Mouse (Mus musculus) cerebellum, postnatal 36 days (tissue): ENCODE measurements around the gene Spink8.
"Not testable (repeated sequence)": the region's sequence is repeated elsewhere in the genome, so short reads cannot be mapped to it uniquely, and the experiment has no call there.

Experiments
- DNase-seq, 2 experiments: peaks; one replicate each; pipeline ENCODE4 v3.0.0; 2021 to 2022; ENCODE audit warnings: mixed read lengths in 2 of 2

The Spink8 gene

DNA sequence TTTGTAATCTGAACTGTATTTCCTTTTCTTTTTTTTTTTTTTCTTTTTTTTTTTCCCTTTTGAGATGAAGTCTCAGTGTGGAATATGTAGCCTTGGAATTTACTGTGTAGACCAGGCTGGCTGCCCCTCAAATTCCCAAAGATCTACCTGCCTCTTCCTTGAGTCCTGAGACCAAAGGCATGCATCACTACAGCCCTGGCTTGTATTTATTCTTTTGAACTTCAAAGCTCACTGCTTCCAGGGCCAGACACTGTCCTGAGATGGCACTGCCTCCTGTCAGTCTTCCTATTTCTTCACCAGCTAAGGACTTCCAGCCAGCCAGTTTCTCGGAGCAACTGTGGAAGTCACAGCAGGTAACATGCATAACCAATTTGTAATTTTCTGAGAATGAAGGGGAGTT lies at the start of gene Spink8:
Gene Spink8 (plus strand): TSS at position 301 of the 400 bp plus-strand sequence.
- DNase-seq, result no peak

DNA sequence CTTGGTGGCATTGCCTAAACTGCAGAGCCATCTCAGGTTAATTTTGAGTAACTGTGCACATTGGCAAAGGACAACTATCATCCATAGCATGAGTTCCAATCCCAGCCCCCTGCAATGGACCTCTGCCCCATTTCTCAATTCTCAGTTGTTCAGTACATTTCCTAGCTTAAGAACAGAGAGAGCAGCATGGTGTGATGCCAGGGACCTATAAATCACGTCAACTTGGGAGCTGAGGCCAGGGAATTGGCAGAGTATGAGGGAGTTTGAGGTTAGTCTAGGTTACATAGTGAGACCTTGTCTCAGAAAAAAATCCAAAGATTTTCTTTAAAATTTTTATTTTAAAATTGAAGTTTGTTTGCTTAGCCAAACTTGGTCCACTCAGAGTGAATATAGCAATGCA lies 45.2 kb upstream of the Spink8 start:
- DNase-seq, result not testable (repeated sequence)

DNA sequence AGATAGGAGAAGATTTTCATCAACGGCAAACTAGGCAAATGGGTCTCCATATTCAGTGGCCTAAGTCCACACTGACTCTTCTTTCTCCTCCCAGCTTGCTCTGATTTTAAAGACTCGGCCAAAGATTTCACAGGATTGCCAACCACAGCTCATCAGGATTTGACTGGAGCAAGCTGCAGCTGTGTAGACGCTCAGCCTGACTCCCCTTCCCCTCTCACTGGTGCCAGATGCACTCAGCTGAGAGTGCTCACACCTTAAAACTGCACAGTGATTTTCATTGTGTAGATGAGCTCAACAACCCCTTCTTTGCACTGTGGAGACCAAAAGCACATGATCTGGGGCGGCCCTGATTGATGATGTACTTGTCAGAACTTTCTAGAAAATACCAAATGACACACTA lies 21.5 kb upstream of the Spink8 start, which contains the start of gene Fbxw27:
Gene Fbxw27 (minus strand): TSS at position 101 of the 400 bp plus-strand sequence.
- DNase-seq, result not testable (repeated sequence)

DNA sequence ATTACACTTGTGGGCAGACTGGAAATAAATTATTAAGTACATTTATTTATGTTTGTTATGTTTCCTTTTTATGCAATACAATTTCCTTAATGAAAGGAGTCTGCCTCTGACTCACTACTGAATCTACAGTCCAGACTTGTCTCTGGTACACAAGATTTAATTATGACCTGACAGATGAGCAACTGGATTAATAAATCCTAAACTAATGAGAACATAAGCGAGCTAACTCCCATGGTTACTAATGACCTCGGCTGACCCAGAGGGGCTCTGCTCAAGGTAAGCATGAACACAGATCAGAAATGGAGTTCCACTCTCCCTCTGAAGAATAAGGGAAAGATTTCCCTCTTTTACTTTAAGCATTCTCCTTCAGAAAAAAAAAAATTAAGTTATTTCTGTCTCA lies 16.9 kb upstream of the Spink8 start:
- DNase-seq, result no peak

DNA sequence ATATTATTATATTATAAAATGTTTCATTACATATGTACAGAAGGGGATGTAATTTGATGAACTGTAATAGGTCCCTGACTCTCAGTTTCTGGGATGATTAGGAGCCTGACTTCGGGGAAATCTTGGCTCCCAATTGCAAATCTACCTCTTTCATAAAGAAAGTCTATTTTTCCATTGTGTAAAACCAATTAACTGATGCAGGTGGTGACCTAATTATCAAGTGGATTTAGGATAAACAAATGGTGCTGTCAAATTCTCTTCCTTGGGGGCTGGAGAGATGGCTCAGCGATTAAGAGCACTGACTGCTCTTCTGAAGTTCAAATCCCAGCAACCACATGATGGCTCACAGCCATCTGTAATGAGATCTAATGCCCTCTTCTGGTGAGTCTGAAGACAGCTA lies 16.3 kb upstream of the Spink8 start:
- DNase-seq, result no peak

DNA sequence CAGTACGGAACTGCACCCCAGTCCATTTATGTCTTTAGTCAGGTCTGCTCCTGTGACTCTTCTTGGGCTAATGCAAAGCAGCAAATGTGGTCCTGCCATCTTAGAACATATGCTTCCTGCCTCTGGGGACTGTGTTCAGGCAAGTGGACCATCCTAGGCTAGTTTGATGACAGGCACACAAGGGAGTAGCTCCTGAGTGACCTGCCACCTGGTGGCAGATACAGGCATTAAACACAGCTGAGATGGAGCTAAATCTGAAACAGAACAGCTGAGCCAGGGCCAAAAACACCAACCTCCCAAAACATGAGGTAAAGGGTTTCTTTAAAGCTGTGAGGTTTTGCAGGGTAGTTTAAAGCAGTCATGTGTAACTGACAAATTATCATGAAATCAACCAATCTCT lies 14.0 kb upstream of the Spink8 start:
- no peak for DNase-seq

DNA sequence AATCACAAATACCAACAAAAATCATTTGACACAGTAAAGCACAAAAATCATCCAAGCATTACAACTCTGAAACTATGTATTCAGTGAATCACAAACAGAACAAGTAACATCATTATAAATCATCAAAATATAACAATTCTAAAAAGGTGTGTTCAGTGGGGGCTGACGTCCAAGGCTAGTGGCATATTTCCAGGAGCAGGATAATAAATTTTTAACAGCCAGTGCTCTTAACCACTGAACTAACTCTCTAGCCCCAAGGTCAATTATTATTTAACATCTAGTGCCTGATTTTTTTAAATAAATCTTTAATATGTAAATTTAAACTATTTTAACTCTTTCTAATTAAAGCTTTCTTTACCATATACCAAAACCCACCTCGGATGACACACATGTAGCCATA lies 6.5 kb upstream of the Spink8 start:
- DNase-seq, result not testable (repeated sequence)

DNA sequence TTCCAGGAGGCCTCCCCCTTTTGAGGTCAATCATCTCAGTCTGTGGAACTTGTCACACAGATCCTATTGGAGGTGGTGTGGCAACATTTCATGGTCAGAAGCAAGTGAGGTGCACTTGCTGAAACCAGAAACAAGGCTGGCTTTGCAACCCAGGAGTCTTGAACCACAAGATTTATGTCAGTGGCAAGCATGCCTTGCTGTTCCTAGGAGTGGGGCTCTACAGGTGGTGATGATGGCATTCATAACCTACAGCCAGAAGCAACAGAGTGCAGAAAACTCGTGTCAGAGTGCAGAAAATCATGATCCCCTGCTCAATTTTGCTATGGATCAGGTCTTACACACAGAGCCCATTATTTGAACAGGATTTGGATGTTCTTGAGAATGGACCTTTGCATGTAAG lies 5.8 kb upstream of the Spink8 start:
- DNase-seq, result no peak

DNA sequence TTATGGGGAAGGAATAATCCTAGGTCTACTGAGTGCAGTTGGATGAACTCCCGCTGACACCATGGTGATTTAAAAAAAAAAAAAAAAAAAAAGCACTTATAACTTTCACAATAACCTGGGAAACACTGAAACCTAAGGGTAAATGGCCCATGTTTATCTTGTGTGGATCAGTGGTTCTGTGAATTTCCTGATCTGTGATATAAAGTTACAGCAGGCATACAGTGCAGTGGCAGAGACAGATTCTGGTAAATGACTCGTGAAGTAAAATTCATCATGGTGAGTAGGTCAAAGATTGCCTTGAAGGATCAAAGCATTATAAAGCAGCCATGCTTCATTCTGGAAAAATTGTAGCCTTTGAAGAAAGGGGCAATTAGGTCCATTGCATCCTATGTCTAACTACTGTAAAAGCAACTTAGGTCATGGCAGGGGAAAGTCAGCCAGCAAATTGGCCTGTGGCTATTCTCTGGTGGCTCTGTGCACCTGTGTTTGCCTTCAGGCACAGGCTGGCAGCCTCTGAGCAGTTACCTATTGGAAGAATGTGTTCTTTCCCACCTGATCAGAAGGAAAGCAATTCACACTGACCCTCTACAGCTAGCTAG lies 5.3 kb upstream of the Spink8 start:
- no peak for DNase-seq

DNA sequence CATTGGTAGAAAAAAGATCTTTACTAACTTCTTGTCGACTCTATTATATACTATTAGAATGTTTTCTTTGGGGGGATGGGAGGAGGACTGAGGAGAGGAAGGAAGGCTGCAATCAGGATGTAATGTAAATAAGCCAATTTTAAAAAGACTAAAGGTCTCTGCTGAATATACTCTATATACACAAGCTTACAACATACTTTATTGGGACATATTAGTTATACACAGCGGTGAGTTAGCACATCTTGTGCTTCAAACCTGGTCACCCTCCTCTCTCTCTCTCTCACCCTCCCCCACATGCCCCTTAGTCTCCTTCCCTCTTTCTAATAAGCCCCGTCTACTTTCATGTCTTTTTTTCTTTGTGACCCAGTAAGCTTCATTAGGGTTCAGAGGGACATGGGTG lies 4.2 kb upstream of the Spink8 start:
- no peak for DNase-seq

DNA sequence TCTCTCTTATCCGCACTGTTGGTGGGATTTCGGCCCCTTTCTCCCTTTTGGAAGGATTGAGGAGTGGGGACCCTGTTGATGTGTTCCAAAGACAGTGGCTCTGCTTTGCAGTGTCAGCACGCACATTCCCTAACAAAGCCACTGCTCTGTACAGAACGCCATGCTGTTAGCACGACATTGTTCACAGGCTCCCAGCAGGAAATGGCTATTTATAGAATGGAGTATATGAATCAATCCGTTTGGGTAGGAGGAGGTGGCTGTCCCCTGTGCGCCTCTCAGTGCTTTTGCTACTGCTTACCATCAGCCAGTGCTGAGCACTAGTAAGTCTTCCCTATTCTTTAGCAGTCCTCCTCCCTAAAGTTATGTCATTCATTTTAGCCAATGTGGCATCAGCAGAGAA lies 1.3 kb downstream of the Spink8 start:
- peak in 1 of 2 experiments; percentile 3 for DNase-seq

DNA sequence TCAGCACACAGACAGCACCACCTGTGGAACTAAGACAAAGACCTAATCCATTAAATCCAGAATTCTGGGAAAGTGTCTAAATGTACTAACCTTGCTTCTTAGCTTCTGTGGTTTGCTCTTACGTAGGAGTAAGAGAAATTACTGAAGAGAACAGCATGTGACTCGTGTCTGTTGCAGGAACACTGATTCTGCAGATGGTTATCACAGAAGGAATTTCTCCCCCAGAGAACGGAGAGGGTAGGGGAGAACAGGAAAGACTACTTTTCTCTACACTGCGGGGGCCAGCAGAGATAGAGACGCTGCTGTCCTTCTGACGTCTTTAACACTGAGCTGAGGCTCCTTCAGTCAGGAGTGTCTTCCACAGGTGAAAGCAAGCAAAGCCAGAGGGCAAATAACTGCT lies 4.3 kb downstream of the Spink8 start:
- no peak for DNase-seq

DNA sequence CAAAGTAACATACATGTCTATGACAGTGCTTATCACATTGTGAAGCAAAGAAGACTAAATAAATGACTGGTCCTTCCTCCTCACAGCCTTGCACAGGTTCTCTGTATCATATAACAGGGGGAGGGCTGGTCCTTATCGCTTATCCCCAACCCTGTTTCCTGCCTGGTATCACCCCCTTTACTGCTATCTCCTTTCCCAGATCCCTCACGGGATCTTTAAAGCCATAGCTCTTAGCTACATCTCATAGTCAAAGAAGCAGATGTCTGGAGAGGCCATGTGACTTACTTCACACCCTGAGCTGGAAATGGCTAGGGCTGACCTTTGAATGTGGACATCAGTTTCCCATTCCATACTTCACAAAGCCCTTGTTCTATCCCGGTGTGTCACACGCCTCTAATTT lies 13.7 kb downstream of the Spink8 start:
- DNase-seq, result no peak

DNA sequence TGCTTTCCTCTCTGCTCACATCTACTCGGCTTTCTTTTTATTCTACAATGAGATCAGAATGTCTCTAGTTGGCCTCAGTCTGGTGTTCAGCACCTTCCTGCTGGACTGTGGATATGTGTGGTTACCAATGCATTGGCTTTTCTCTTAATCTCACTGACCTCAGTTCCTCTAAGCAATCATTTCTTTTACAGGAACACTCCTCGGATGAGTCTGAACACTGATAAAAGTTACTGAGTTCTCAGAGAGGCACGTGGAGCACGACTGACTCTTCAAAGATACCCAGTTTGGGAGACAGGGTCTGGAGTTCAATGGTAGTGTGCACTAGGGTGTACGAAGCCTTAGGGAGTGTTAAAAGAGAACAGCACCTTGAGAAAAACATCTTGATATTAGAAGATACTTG lies 14.1 kb downstream of the Spink8 start:
- no peak for DNase-seq

DNA sequence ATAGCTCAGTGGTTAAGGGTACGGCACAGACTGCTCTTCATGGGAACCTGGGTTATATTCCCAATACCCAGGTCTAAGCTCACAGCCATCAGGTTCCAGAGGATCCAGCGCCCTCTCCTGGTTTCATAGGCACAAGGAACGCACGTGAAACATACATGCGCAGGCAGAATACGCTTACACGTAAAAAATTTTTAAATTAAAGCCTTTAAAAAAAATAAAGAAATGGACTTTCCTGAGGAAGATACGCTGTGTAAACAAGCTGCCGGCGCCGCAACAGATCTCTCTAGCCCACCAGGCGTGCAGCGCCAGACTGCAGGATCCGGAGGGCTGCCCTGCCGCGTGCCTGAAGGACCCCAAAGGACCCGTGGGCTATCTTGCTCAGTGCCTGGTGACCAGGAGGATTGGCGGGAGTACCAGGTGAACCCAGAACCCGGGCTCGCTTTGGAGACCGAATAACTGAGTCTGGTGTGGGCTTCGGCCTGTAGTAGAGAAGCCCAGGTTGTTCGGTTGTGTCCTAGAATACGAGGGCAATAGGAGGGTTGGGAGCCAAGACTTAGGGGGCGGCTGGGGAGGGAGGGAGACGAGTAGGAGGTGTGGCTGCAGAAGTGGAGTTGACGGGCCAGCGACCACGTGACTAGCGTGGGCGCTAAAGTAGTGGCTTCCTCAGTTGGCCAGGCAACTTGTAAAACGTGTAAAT lies 20.5 kb downstream of the Spink8 start, which contains the start of gene Nme6:
Gene Nme6 (plus strand): TSS at position 359 of the 697 bp plus-strand sequence.
- DNase-seq, result peak; percentile 88 to 89

DNA sequence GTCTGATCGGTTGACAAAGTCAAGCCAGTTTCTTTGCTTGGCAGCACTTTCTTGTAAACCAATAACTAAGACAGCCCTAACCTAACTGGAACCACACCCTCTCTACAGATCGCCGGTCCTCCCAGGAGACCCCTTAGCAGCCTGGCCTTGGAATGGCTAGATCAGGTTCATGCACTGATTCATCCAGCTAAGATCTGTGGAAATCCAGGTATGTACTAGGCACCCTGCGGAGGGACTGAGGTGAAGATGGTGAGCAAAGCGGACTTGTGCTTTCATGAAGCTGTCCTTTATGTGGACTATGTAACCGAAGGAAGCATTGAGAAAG lies 21.0 kb downstream of the Spink8 start:
- DNase-seq, result no peak

DNA sequence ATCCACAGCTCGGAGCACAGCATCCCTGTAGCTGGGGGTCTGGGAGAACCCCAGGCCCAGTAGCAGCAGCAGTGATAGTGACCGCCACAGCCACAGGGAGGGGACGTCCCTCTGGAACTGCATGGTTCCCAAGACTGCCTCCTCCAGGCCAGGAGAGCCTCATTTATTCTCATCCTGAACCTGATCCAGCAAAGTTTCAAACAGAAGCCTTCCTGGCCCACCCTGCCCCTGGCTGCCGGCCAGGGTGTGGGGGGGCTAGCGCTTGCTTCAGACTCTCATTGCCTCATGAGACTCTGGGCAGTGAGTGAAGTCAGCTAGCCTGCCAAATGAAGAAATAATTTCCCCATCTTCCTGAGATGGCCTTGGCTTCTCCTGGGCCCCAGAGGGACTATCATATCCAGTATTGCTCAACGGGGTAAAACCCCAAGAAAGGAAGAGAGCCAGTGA lies 37.3 kb downstream of the Spink8 start, which contains the start of gene Camp:
Gene Camp (minus strand): TSS at position 306 of the 447 bp plus-strand sequence.
- DNase-seq, result no peak

DNA sequence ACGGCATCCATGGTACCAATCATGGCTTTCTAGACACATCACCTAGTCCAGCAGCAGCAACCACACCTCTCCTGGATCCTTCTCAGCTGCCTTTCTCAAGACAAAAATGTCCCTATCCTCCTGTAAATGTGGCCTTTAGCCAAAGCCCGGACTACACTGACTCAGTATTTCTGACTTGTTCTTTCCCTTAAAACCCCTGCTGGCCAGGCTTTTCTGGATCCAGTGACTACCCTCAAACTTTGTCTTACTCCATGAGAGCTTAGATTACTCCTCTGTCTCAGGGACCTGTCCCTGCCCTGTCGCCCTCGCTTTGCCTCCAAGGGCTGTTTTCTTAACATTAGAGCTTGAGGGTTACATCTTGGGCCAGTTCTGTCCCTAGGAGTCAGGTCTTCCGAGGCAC lies 38.0 kb downstream of the Spink8 start:
- no peak for DNase-seq

DNA sequence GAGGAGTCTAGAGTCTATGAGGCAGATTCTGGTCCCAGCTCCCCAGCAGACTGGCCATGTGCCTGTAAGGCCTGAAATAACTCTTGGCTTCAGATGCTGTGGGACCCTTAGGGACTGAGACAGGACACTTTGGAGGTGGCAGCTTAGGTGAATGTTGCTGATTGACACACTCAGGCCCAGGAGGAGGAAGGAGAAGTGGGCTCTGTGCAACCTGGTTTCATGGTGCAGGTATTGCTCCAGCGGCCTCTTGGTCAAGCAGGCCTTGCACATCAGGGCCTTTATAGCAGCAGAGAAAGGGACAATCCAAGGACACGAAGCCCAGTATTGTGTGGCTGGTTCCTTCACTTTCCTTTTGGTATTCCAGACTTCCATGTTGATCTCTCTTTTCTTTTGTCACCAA lies 42.3 kb downstream of the Spink8 start:
- no peak for DNase-seq

DNA sequence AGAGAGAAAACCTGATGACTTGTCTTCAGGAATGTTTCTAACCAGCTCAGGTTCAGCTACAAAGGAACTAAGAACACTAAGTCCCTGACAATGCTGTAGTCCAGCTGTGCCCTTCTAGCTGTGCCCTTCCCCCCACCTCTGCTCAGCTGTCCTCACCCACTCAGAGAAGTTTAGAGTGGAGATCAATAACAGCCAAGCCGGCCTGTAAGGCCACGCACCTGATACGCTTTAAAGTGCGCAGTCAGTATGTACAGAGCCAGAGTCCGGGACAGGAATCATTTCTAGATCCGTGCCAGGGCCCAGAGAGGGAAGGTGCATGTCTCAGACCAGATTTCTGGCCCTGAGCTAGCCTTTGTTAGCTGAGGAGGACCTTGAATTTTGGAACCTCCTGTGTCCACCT lies 43.9 kb downstream of the Spink8 start:
- no peak for DNase-seq

DNA sequence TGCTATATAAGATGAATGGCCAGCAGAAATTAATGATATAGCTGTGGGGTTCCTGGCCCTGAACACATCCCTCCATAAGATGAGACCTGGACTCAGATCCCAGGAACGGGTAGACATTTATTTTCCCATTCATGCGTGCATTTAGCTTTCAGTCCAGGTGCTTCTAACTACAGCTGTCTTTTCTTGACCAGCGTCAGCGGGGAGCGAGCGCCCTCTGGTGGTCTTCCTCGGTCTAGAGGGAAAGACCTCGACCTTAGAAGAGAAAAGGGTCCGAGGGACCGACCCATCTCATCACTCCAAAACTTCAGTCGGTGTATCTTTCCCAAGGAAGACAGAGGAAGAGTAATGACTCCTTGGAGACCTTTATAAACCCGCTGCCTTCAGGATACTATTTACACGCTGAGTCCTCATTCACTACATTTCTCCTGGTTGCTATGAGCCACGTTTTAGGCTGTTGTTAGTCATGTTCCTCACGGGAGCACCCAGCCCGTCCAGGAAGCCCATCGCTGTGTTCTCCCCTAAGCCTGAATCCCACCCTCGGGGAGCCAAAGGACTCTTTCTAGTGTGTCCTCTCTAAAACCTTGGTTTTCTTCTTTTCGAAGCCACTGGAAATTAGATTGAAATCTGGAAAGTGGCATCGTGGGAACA lies 50.4 kb downstream of the Spink8 start:
- DNase-seq, result peak; percentile 74 to 78

DNA sequence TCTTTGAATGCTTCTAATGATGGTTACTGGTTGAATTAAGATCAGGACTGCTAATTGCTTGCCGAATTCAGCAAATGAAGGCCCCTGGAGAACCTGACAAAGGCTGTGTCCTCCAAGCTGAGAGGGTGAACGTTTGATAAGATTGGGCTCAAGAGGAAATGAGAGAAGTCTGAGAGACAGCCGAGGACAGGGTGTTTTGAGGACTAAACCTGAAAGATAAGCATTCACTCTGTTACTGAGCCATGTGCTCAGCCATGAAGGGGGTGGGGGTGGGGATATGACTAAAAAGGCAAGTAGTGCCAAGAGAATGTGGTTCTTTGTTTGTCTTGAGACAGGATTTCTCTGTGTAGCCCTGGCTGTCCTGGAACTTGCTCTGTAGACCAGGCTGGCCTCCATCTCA lies 51.0 kb downstream of the Spink8 start:
- no peak for DNase-seq

DNA sequence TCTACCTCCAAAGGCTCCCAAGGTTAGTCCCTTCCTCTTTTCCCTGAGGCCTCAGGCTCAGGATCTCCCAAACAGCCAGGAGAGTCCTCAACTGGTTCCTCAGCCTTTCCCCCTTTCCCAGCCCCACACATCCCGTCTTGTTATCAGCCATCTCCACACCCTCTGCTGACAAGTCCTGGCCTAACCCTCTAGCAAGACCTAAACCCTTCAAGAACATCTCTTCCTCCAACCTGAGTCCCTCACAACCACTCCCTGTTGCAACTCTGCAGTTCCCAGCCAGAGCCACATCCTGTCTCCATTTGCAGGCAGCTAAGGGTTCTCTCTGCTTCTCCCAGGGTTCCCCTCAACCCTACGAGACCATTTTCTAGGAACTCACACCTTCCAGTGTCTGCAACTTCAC lies 54.1 kb downstream of the Spink8 start:
- DNase-seq, result no peak

DNA sequence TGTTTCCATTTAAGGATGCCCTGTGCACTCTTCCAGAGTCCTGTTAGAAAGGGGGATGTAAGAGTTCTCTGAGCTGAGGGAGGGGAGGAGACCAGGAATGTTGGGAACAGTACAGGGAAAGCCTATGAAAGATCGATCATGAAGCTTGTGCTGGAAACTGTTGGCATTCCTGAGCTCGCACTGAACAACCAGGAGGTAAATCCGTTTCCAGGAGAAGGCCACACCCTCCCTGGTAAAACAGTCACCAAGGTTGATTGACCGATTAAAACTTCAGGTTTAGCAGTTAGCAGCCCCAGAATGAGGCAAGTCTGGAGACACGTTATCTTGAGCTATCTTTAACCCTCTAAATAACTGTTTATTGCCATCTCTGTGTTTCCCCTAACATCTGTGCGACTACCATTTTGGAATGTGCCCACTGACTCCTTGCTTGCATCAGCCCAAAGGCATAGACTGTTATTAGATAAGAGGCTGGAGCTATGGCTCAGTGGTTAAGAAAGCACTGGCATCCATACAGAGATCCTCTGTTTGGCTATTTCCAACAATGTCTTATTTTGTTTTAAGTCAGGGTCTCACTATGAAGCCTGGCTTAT lies 59.0 kb downstream of the Spink8 start:
- DNase-seq, result no peak
